Mouse (Mus musculus) adrenal gland, postnatal 36 days (tissue): ENCODE data around the gene Nr4a1. TPM values are rescaled to one million over a fixed set of nuclear protein-coding genes. Genes with fewer than 3 reads are reported as not detected.

Experiments
- DNase-seq, 2 experiments: peaks; one replicate each; pipeline ENCODE4 v3.0.0; 2021; ENCODE audit warnings: mixed read lengths in 1 of 2
- total RNA-seq, 2 experiments: library from RNA; stranded (reverse); gene quantifications; 2 replicates each; pipeline ENCODE4 v1.2.3; 2021

Nr4a1 gene
- total RNA-seq, 2 experiments from 2014 or later: 924 to 1,160 TPM

- DNase-seq: no peak
Observed at GRCm38 (mm10) chr15:101286129-101286770, 32.2 kb downstream of the Nr4a1 start.

- DNase-seq: no peak
Observed at GRCm38 (mm10) chr15:101287361-101287760, 33.3 kb downstream of the Nr4a1 start.

- no peak for DNase-seq
Observed at GRCm38 (mm10) chr15:101290354-101290753, 36.3 kb downstream of the Nr4a1 start.

- no peak for DNase-seq
Observed at GRCm38 (mm10) chr15:101292012-101292411, 37.9 kb downstream of the Nr4a1 start.

GRCm38 (mm10) chr15:101293025-101293621, 39.1 kb downstream of the Nr4a1 start, which contains the start of gene 6030408B16Rik:
TSS of gene 6030408B16Rik (plus strand) at chr15:101293212.
- no peak for DNase-seq

GRCm38 (mm10) chr15:101294028-101294894, 40.2 kb downstream of the Nr4a1 start:
- no peak for DNase-seq

GRCm38 (mm10) chr15:101295106-101295505, 41.0 kb downstream of the Nr4a1 start:
- DNase-seq: no peak

GRCm38 (mm10) chr15:101295616-101296015, 41.5 kb downstream of the Nr4a1 start:
- no peak for DNase-seq

- no peak for DNase-seq
Observed at GRCm38 (mm10) chr15:101296091-101296490, 42.0 kb downstream of the Nr4a1 start.

- DNase-seq: no peak
Observed at GRCm38 (mm10) chr15:101297988-101298387, 43.9 kb downstream of the Nr4a1 start.

GRCm38 (mm10) chr15:101298550-101298949, 44.5 kb downstream of the Nr4a1 start:
- DNase-seq: no peak

- no peak for DNase-seq
Observed at GRCm38 (mm10) chr15:101299480-101299960, 45.5 kb downstream of the Nr4a1 start.

GRCm38 (mm10) chr15:101300128-101300527, 46.1 kb downstream of the Nr4a1 start:
- no peak for DNase-seq

GRCm38 (mm10) chr15:101302201-101302600, 48.1 kb downstream of the Nr4a1 start:
- no peak for DNase-seq

- no peak for DNase-seq
Observed at GRCm38 (mm10) chr15:101303830-101304229, 49.8 kb downstream of the Nr4a1 start.

GRCm38 (mm10) chr15:101306459-101306858, 52.4 kb downstream of the Nr4a1 start:
- no peak for DNase-seq

- no peak for DNase-seq
Observed at GRCm38 (mm10) chr15:101308440-101309348, 54.6 kb downstream of the Nr4a1 start.

GRCm38 (mm10) chr15:101309493-101309892, 55.4 kb downstream of the Nr4a1 start:
- no peak for DNase-seq

GRCm38 (mm10) chr15:101311087-101311770, 57.2 kb downstream of the Nr4a1 start:
- DNase-seq: no peak

GRCm38 (mm10) chr15:101312006-101312405, 57.9 kb downstream of the Nr4a1 start:
- peak; percentile 59 to 63 for DNase-seq

GRCm38 (mm10) chr15:101315378-101315777, 61.3 kb downstream of the Nr4a1 start:
- no peak for DNase-seq
